Mouse (Mus musculus) lung, adult 2 months (tissue): ENCODE results near the gene Gh.

Source experiments
- CTCF ChIP-seq: fragments of 200-500 bp; IDR thresholded peaks from 2 replicates; pipeline ENCODE4 v1.5.1; 2011; ENCODE audit warnings: mild to moderate bottlenecking, low read length, control low read depth; ENCODE audit not compliant: insufficient read depth
- POLR2A ChIP-seq: fragments of 200-500 bp; IDR thresholded peaks from 2 replicates; pipeline ENCODE4 v1.6.1; 2011; ENCODE audit warnings: low read depth, mild to moderate bottlenecking, control low read depth, low read length, borderline replicate concordance; ENCODE audit errors: extremely low read depth

GRCm38 (mm10) chr11:106310123-106310522 lies 8.5 kb upstream of the Gh start:
- TF ChIP-seq POLR2A (0 out of 2 replicates have a peak, but pooled peaks have one; percentile 15), CTCF (no peak)
